Mouse (Mus musculus): ENCODE results near the gene Ptpa. TPM values are rescaled to one million over a fixed set of nuclear protein-coding genes. Genes with fewer than 3 reads are reported as not detected.

The Ptpa gene
- total and polyA plus RNA-seq, 3 experiments, result 82.7 to 91.2 (median 88.7) TPM

GRCm38 (mm10) chr2:30471795-30472720, 56.2 kb downstream of the Ptpa start:
- Histone ChIP-seq H3K27ac (peak overlapping the region; percentile 98), H3K36me3 (ENCODE audit: control insufficient read depth, insufficient read depth, low read length) (no peaks in the 10 kb centered on the region), H3K27me3 (ENCODE audit: control insufficient read depth, insufficient read depth, low read length) (no peaks in the 10 kb centered on the region), H3K4me1 (ENCODE audit: control insufficient read depth, insufficient read depth, low read length) (peaks cover 2% of the 10 kb centered on the region), H3K79me2 (replicated peaks; ENCODE audit: control insufficient read depth, insufficient read depth, low read length) (no peaks in the 10 kb centered on the region), H3K9ac (ENCODE audit: low read depth, low read length) (peak overlapping the region; percentile 94), H3K4me3 (peak overlapping the region; percentile 79)
- 0 out of 2 replicates have a peak, but pooled peaks have one; percentile 6 for TF ChIP-seq EP300 (IDR thresholded peaks at IDR 0.05; ENCODE audit: insufficient read depth, low read depth, low read length)
- peak; percentile 85 for TF ChIP-seq POLR2A (IDR thresholded peaks at IDR 0.05; ENCODE audit: insufficient read depth, low read depth, low read length)
- 0 out of 2 replicates have a peak, but pooled peaks have one; percentile 17 for TF ChIP-seq CTCF (IDR thresholded peaks at IDR 0.05)
- intact Hi-C loops (cut with DNase I), result loop anchor here (1.0 to 2.0 kb wide), 2 partner anchors 75 to 247 kb away; no protein-coding TSS in a partner anchor
- WGBS, result under 1% methylated on average over 49 of the region's 51 CpGs
- peak; percentile 86 to 92 for DNase-seq

DNA sequence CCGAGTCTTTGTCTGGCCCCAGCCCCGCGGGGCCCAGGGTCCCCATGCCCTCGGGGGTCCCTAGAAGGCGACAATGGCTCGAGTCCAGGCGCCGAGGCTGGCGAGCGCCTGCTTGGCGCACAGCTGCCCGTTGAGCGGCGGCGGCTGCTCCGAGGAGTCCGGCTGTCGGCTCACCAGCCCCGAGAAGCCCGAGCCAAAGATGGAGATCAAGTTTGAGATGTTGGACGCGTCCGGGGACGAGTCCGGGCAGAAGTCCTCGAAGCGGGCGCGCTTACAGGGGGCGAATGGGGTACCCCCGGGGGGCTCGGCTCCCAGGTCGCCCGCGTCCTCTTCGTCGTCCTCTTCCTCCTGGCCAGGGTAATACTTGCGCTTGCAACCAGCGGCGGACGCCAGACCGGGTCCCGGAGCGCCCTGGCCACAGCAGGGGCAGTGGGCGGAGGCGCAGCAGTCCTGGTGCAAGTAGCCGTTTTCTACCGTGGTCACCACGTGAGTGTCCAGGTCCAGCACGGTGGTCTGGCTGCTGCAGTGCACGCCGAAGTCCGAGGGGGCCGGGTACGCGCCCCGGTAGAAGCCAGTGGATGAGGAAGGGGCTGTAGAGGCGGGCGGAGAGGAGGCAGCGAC, 57.0 kb downstream of the Ptpa start:
- H3K79me2 ChIP-seq (replicated peaks; ENCODE audit: control insufficient read depth, insufficient read depth, low read length), result no peaks in the 10 kb centered on the region
- peak; percentile 71 to 79 for DNase-seq
- no peaks in the 10 kb centered on the region for H3K36me3 ChIP-seq (ENCODE audit: control insufficient read depth, insufficient read depth, low read length)
- no peak for TF ChIP-seq EP300 (IDR thresholded peaks at IDR 0.05; ENCODE audit: insufficient read depth, low read depth, low read length)
- TF ChIP-seq CTCF (IDR thresholded peaks at IDR 0.05), result no peak
- no peak for TF ChIP-seq POLR2A (IDR thresholded peaks at IDR 0.05; ENCODE audit: insufficient read depth, low read depth, low read length)
- H3K4me3 ChIP-seq, result peak overlapping the region; percentile 79
- H3K4me1 ChIP-seq (ENCODE audit: control insufficient read depth, insufficient read depth, low read length), result peaks cover 2% of the 10 kb centered on the region
- intact Hi-C loops (cut with DNase I), result loop anchor here (1.0 to 2.0 kb wide), 2 partner anchors 74 to 246 kb away; no protein-coding TSS in a partner anchor
- H3K27ac ChIP-seq, result peak overlapping the region; percentile 98
- under 1% methylated on average over 59 of the region's 60 CpGs for WGBS
- H3K9ac ChIP-seq (ENCODE audit: low read depth, low read length), result peak overlapping the region; percentile 94
- H3K27me3 ChIP-seq (ENCODE audit: control insufficient read depth, insufficient read depth, low read length), result no peaks in the 10 kb centered on the region

DNA sequence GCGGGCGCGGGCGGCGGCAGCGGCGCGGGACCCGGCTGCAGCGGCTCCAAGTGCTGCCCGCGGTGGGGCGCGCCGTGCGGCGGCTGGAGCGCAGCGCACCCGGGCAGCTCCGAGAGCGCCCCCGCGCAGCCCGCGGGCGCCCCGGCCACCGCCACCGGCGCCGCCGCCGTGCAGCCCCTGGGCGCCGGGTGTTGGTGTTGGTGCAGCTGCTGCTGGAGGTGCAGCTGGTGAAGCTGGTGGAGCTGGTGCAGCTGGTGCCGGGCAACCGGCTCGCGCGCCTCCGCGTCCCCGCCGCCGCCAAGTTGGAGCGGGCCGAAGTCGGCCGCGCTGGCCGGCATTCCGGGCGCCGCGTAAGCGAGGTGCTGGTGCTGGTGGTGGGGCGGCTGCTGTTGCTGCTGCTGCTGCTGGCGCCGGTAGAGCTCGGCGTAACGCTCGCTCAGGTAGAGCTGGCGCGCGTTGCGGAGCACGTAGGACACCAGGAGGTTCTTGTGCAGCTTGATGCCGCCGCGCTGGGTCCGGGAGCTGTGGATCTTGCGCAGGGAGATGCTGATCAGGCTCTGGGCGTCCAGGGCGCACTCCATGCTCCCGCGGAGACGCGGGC, 57.7 kb downstream of the Ptpa start:
- no peak for DNase-seq
- WGBS, result 7% methylated on average over 80 of the region's 80 CpGs

GRCm38 (mm10) chr2:30474039-30474438, 58.2 kb downstream of the Ptpa start, which contains the start of gene Ier5l:
Gene Ier5l, minus strand, starts transcription at chr2:30474219.
- peak; percentile 97 to 99 for DNase-seq
- H3K79me2 ChIP-seq (replicated peaks; ENCODE audit: control insufficient read depth, insufficient read depth, low read length), result no peaks in the 10 kb centered on the region
- no peaks in the 10 kb centered on the region for H3K27me3 ChIP-seq (ENCODE audit: control insufficient read depth, insufficient read depth, low read length)
- no peaks in the 10 kb centered on the region for H3K36me3 ChIP-seq (ENCODE audit: control insufficient read depth, insufficient read depth, low read length)
- TF ChIP-seq CTCF (IDR thresholded peaks at IDR 0.05) (0 out of 2 replicates have a peak, but pooled peaks have one; percentile 20), EP300 (IDR thresholded peaks at IDR 0.05; ENCODE audit: insufficient read depth, low read depth, low read length) (0 out of 2 replicates have a peak, but pooled peaks have one; percentile 52), POLR2A (IDR thresholded peaks at IDR 0.05; ENCODE audit: insufficient read depth, low read depth, low read length) (peak; percentile 99)
- peak within 1 kb of the TSS; percentile 79 for H3K4me3 ChIP-seq
- H3K27ac ChIP-seq, result peak within 1 kb of the TSS; percentile 98
- under 1% methylated on average over 37 of the region's 37 CpGs for WGBS
- intact Hi-C loops (cut with DNase I), result loop anchor here (2.0 kb wide), 1 partner anchor 115 kb away; no protein-coding TSS in a partner anchor
- peak within 1 kb of the TSS; percentile 94 for H3K9ac ChIP-seq (ENCODE audit: low read depth, low read length)
- H3K4me1 ChIP-seq (ENCODE audit: control insufficient read depth, insufficient read depth, low read length), result peaks cover 2% of the 10 kb centered on the region

More for the DNA sequence above, 57.7 kb downstream of the Ptpa start:
- TF ChIP-seq POLR2A (IDR thresholded peaks at IDR 0.05; ENCODE audit: insufficient read depth, low read depth, low read length), result no peak
- no peak; the same call in 1 of the 2 replicates for TF ChIP-seq CTCF (IDR thresholded peaks at IDR 0.05)
- TF ChIP-seq EP300 (IDR thresholded peaks at IDR 0.05; ENCODE audit: insufficient read depth, low read depth, low read length), result no peak
- Histone ChIP-seq H3K27me3 (ENCODE audit: control insufficient read depth, insufficient read depth, low read length) (no peaks in the 10 kb centered on the region), H3K27ac (peak overlapping the region; percentile 98), H3K9ac (ENCODE audit: low read depth, low read length) (peak overlapping the region; percentile 94), H3K4me1 (ENCODE audit: control insufficient read depth, insufficient read depth, low read length) (peaks cover 2% of the 10 kb centered on the region), H3K79me2 (replicated peaks; ENCODE audit: control insufficient read depth, insufficient read depth, low read length) (no peaks in the 10 kb centered on the region), H3K4me3 (peak overlapping the region; percentile 79), H3K36me3 (ENCODE audit: control insufficient read depth, insufficient read depth, low read length) (no peaks in the 10 kb centered on the region)
- intact Hi-C loops (cut with DNase I), result loop anchor here (2.0 kb wide), 2 partner anchors 73 to 115 kb away; no protein-coding TSS in a partner anchor

DNA sequence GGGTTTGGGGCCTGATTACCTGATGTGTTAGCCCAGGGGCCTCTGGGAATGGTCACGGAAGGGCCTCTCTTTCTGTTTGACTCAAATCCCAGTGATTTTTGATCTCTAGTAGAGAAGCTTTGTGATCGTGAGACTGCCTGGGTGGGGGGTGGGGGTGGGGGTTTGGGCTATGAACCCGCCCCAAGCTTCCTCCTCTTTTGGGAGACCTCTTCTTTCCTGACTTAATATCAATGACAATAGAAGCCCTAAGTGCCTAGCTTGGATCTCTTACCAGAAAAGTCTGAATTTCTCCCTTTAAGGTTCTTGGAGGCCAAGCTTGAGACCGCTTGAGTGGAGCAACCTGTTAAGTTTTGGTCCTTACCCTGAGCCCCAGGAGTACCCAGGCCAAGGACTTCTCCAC, 58.9 kb downstream of the Ptpa start:
- Histone ChIP-seq H3K27me3 (ENCODE audit: control insufficient read depth, insufficient read depth, low read length) (no peaks in the 10 kb centered on the region), H3K4me1 (ENCODE audit: control insufficient read depth, insufficient read depth, low read length) (peaks cover 2% of the 10 kb centered on the region; the same call in 1 of the 2 replicates), H3K36me3 (ENCODE audit: control insufficient read depth, insufficient read depth, low read length) (no peaks in the 10 kb centered on the region), H3K27ac (no peak overlapping the region), H3K4me3 (no peak overlapping the region), H3K9ac (ENCODE audit: low read depth, low read length) (no peak overlapping the region), H3K79me2 (replicated peaks; ENCODE audit: control insufficient read depth, insufficient read depth, low read length) (no peaks in the 10 kb centered on the region)
- TF ChIP-seq CTCF (IDR thresholded peaks at IDR 0.05) (no peak), EP300 (IDR thresholded peaks at IDR 0.05; ENCODE audit: insufficient read depth, low read depth, low read length) (no peak), POLR2A (IDR thresholded peaks at IDR 0.05; ENCODE audit: insufficient read depth, low read depth, low read length) (no peak)
- intact Hi-C loops (cut with DNase I), result loop anchor here (2.0 kb wide), 1 partner anchor 114 kb away; no protein-coding TSS in a partner anchor
- 64% methylated on average over 4 of the region's 4 CpGs for WGBS
- no peak for DNase-seq

Data from heart, adult 2 months (tissue).